Mouse (Mus musculus): ENCODE measurements around the gene Neurod6.
"Not testable (repeated sequence)": the region's sequence is repeated elsewhere in the genome, so short reads cannot be mapped to it uniquely, and the experiment has no call there.

The Neurod6 gene

DNA sequence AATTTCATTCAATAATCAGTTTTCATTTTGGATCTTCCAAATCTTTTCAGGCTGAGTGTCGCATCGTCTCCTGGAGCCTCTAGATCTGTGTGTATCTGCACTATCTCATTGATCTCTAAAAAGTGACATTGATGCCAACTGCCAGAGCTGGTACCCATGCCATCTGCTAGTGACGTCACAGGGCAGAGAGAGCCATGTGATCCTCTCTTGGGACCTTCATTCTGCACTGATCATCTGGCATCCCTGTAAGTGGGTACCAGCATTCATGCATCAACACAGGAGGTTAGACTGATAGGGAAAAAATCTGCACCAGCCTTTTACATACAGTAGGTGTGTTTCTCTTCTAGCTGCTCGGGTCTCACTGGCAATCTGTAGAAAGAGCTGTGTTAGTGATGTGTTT, at the start of gene Neurod6:
Neurod6 (minus strand) TSS at position 290 of the 400 bp plus-strand sequence.
- DNase-seq: no peak

DNA sequence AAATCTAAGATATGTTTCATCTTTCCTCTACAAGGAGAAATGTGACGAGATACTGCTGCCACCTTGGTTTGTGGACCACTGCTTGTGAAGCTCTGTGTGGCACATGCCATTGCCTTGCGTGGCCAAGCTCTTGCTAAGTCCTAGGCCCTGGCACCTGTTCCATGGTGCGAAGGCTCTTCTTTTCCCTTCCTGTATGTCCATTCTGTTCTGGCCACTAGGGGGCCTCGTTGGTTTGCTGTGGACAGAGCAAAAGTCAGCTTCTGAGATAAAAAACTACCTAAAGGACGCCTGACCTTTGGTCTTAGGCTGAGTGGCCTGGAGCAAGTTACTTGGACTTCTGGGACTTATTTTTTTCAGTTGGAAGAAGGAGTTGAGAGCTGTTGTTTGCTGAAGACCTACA, 36.1 kb upstream of the Neurod6 start:
- DNase-seq: peak; percentile 28 to 56

DNA sequence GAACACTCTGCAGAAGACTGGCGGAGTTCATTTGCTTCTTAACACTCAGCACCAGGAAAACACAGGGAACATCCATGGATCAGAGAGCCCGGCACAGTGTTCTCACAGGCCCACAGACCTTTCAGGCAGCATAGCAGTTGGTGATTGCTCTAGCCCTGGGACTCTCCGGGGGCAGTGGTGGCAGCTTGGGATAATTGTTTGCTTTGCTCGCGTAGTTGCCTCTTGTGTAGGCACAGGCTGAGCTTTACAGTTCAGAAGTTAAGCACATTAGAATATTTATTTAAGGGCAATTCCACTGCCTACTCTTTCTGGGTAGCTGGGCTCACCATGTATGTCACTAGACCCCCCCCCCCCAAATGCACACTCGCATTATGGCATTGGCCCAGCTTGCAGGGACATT, 34.4 kb upstream of the Neurod6 start:
- no peak for DNase-seq

DNA sequence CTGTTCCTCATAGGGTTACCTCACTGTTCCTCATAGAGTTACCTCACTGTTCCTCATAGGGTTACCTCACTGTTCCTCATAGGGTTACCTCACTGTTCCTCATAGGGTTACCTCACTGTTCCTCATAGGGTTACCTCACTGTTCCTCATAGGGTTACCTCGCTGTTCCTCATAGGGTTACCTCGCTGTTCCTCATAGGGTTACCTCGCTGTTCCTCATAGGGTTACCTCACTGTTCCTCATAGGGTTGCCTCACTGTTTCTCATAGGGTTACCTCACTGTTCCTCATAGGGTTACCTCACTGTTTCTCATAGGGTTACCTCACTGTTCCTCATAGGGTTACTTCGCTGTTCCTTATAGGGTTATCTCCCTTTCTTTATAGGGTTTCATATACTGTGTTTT, 29.9 kb upstream of the Neurod6 start:
- not testable (repeated sequence) for DNase-seq

DNA sequence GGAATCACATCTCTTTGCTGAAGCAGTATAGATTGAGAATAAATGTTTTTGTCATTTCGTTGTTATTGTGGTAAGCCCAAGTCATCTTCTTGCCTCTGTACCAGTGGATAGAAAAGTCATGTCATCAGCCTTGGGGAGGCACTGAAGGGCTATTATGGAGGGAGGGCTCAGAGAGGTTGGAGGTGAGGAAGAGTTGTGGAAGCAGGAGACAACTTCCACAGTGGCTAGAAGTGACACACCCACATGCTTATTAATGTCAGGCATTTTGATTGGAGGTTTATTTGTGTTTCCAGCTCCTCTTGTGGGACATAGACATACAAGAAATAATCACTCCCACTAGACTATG, 23.7 kb upstream of the Neurod6 start:
- DNase-seq: no peak

DNA sequence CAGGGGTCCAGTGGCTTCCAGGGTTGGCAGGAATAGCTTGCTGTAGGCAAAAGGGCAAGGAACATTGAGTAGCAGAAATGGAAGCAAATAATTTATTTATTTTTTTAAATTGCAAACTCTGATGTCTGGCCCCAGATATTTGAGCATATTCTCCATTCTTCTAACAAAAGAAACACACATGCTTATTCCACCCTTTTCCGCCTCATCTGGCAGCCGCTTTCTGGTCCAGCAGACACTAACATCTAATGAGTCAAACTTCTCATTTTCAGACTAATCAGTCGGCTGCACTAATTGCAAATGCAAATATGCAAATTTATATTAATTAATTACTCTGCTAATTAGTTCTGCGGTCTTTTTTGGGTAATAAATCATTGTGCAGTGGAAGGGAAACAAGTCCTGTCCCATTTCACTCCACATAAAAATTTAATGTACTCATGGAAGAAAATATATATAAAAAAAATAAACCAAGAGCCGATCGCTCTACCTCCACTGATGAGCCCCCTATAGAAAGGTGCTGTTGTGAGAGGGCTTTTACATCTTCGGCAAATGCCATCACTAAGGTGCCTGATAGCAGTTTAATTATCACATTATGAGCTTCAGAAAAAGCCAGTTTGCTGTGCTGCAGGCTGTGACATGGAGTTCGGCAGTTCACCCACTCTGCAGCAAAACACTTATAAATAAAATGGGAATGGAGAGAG, 23.1 kb upstream of the Neurod6 start:
- no peak for DNase-seq

DNA sequence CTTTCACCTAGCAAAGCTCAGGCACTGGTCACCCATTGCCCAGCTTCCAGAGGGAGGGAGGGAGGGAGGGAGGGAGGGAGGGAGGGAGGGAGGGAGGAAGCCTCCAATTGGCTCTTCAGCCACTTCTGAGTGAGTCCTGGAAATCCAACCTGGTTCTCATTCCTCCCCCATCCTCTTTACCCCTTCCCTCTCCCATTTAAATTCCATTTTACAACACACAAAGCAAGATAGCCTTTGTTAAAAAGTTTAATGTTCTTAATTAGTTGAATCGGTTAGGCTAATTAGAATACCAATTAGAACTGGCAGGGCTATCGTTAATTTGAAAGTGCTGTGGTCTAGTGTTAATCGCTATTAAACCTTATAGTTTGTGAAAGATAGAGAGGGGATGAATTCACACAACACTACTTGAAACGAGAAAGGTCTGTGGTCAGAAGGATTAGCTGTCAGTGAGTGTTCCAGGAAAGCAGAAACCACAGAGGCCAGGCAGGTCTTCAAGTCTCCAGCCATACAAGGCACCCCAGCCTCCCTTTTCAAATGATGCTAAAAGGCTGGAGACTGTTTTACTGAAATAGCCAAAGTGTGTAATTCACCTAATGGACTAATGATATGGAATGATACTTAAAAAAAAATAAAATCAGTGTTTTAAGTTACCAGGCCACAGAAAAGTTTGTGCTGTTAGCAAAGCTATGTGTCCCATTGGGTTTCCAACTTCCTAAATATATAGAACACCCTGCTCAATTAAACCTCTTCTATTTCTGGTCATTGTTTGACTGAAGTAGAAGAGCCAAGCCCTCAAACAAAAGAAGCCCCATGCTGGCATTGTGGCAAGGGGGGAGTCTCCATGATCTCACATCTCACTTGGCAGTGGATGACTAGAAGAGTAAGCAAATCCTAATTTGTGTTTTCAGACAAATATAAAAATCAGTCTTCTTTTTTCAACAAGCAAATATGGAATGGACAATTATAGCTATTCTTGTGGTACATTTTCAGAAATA, 19.6 kb upstream of the Neurod6 start:
- DNase-seq: no peak

DNA sequence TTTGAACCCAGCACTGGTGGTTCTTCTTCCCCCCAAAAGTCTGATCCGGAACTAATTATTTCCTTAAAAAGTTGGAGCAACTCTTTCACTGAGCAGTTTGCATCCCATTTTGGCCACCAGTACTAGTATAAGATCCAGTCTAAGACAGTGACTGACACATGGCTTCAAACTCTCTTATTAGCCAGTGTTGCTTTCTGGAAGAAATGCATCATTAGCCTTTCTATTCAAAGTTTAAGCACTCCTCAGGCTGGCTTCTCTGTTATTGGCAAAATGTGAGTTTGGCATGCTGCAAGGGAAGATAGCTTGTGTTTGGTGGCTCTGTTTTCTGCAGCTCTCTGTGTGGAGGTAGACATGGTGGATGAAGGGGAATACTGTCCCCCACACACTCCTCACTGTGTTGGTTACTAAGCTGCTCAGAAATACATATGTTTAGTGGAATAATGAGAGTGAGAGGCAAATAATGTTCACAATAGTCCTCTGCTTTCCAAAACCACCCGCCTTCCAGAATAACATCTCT, 9.0 kb upstream of the Neurod6 start:
- no peak for DNase-seq

DNA sequence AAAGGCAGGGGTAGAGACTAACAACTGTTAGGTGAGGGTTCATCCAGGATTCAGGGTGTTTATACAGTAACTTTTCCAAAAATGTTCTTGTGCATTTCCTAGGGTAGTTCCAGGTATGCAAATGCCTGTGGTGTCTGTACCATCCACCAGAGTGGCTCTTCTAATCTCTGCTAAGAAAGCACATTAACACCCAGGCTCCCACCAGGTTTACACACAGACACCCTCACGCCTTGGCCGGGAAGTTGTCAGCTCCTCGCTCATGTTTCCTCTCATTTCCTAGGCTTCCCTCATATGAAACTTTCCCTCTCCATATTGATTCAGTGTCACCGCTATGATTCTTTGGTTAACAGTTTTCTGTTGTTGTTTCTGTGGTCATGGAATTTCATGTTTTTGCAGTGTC, 2.4 kb upstream of the Neurod6 start:
- no peak for DNase-seq

DNA sequence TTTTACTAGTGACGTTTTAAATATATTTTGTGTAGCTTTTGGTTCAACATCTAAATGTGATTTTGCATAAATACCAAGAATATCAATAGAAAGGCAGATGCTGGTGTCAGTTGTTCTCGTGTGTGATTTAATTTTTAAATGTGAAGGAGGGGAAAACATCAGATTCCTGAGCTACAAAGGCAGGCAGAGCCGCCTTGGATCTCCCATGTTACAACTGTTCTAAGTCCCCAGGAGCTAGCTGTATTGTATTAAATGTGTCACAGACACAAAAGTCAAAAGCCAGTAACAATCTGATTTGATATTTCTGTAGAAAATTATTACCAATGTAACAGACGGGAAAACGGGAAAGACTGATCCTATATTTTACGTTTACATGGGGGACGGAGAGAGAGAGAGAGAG, 1.8 kb upstream of the Neurod6 start:
- DNase-seq: no peak

DNA sequence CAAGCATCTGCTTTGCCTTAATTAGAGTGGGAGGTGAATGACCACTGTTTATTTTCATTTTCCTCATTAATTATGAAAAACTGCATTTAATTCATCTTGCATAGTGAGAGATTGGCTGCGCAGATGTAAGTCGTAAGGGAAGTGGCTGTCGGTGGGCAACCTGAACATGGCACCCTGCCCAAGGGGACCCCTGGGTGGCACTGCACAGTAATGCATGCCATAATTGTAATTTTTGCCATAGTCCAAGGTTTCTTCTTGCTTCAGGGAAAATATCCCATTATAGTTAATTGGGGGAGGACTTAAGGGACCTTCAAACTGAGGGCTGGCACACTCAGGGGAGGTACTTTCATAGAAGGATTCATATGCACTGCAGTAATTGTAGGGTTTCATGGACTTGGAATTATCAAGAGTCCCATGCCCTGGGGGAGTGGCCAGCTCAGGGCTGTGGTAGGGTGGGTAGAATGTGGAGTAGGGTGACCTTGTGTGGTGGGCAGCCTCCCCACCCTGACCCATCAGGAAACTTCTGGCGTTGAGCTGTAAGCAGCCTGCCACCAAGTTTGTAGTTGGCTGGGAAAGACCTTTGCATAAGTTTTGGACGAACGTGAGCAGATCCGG, 2.4 kb downstream of the Neurod6 start:
- DNase-seq: no peak

DNA sequence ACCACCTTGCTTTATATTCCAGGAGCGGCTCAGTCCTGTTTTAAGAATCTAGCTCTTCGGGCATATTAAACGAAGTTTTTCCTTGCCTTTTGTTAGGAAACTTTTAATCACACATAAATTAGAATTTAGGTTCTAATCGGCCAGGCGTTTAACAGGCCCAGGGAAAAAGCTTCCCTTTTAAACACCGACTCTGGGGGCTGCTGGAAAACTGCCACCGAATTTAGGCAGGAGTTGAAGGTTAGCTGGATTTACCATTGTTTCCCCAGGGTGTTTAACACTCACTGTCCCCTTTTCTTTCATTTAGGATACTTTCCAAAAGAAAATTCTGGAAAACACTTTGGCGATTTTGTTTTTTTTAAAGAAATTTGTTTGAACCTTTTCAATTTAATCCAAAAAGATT, 3.7 kb downstream of the Neurod6 start:
- no peak for DNase-seq

DNA sequence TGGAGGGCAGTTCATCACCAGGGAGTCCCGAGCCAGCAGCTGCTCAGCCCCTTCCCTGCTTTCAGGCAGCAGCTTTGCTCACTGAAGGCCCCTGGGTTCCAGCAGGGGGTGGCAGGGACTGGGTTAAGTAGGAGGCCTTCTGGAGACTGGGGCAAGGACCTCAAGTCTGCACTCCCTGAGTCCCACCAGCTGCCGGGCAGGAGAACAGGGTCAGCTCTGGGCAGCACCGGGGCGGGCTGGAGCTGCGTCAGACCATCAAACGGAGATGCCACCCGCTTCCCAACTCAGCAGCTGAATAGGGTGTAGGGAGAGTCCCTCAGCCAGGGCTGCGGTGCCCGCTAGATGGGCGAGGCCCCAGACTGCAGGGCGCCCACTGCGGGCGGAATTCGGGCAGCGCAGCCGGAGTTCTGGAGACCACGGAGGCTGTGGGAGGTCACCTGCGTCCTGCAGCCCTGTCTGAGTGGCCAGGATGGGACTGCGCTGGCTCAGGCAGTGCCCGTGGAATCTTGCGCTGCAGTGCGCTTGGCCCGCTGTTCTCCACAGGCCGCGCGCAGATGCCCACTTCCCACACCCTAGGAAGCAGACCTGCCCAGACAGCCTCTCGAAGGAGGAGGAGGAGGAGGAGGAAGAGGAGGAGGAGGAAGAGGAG, 4.3 kb downstream of the Neurod6 start:
- no peak for DNase-seq

DNA sequence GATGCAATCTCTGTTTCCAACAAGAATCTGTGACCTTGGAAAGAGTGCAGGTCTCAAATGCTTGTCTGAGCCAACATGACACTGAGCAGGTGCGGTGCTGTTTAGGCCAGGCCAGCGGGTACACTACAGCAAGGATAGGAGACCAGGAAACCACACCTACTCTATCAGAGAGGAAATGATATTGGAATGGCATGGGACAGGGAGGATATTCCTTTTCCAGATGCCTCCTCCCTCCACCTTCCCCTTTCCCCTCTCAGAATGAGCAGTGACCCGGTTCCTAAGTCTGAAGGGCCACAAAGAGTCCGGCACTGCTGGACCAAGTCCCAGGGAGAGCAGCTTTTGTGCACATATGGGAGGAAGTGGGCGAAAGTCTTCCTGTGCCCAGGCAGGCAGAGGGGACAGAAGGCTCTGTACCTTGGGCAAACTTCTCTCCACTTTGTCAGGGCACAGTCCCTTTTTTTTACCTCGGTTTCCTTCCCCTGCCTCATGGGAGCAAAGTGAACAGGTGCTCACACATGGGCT, 4.9 kb downstream of the Neurod6 start:
- no peak for DNase-seq

DNA sequence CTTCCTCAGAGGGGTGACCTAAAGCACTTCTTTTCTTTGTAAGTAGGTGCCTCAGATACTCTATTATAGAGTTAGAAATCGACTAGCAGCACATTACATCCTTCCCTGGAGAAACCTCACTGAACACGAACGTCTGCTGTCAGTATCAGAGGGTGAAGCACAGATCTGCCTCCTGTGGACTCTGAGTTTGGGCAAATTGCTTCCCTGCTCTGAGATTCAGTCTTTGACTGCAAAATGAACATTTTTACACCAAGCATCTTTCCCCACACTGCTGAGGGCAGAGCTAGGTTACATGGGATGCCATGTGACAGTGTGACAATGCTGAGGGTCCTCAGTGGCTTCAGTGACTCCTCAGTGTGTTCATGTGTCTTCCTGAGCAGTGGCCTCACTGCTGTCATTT, 13.3 kb downstream of the Neurod6 start:
- DNase-seq: no peak

DNA sequence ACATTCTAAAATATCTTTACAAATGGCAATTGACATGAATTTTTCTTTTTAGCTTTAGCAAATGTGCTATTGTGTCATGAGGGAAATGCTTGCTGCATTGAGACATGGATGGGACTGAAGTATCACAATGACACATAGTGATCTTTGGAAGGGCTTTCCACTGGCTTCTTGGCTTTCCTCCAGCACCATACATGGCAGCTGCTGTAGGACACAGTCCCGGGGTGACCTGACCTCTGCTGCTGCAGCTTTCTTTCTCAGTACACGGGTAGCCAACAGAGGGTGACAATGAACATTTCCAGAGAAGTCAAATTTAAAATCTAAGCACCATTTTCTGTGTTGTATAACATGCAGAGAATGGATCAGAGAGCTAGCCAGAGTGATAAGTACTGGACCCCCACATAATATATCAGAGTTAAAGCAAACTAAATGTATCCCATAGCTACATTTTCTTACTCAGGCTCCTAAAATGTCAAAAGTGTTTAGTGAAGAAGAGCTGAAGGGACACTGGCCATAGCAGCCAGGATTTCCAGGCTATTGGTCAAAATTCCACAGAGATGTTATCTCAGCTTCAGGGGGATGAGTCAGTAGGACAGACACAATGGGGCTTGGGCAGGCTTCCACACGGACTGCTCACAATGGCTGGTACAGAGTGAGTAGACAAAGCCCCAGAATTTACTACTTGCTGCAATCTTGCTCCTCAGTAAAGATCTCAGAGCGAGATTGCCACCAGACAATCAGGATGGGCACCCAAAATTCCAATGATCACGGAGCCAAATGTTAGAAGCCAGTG, 19.7 kb downstream of the Neurod6 start:
- DNase-seq: peak in 1 of 2 experiments; percentile 21

DNA sequence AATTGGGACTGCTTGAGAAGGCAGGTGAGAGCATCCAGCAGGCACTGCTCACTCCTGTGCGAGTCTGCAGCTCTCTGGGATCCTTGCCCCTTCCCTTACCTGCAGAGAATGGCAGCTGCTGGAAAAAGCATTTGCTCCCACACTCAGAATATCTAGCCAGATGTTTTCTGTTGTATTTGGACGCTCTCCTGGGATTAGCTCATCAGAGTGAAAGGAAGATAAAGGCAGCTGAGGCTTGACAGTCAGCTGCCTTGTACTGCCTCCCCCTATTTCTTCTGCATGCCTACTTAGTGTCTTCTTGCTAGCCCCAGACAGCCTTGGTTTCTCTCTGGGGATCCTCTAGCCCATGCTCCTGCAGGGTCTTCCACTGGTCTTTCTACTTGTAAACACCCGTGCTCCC, 31.1 kb downstream of the Neurod6 start:
- DNase-seq: no peak

DNA sequence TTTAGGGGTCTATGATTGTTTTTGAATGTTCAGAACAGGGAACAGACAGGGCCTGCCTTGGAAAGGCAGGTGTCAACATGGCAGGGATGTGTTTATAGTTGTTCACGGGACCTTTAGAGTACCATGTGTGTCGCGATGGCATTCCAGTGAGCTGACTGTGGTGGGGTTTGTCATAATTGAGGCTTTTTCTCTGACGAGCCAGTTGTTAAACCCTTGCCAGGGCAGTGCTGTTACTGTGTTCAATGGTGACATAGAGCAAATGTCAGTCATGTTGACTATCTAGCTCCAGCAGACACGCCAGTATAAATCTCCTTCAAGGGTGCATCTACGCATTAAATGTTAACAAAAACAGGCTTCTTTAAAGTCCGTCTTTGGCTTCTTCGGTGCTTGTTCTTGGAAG, 31.5 kb downstream of the Neurod6 start:
- no peak for DNase-seq

DNA sequence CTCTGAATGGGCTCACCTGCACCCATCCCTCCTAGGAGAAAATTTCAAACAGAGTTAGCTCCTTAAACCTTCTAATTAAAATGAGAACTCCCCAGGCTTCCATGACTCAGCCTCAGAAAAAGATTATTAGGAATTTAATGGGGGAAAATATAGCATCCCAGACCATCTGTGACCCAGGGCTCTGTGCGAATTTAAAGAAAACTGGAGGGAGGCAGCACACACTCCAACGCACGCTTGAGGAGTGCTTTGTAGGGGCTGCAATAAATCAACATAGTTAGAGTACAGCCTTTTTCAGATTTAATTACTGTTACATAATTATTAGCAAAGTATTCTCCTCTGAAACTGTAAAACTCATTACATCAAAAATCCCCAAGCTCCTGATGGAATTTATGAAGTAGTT, 32.2 kb downstream of the Neurod6 start:
- no peak for DNase-seq

DNA sequence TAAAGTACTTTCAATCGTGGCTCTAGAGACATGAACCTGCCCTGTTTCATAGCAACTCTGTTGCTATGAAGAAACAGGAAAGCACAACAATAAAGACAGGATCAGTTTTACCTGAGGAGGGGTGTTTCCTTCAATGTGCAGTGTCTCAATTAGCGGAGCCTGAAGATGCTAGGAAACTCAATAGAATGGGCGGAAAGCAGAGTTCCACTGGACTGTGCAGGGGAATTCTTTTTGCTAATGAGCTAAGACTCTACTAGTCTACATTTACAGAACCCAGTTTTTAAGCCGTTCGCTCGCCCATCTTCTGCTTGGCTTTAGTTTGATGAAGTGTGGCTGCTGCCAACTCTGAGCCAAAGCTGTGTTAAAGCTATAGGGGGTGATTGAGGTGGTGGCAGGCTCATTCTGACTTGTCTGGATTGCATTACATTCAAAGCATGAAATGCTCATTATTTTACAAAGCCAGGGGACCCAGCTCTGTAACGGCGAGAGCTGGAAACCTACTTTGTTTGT, 33.2 kb downstream of the Neurod6 start:
- DNase-seq: no peak

DNA sequence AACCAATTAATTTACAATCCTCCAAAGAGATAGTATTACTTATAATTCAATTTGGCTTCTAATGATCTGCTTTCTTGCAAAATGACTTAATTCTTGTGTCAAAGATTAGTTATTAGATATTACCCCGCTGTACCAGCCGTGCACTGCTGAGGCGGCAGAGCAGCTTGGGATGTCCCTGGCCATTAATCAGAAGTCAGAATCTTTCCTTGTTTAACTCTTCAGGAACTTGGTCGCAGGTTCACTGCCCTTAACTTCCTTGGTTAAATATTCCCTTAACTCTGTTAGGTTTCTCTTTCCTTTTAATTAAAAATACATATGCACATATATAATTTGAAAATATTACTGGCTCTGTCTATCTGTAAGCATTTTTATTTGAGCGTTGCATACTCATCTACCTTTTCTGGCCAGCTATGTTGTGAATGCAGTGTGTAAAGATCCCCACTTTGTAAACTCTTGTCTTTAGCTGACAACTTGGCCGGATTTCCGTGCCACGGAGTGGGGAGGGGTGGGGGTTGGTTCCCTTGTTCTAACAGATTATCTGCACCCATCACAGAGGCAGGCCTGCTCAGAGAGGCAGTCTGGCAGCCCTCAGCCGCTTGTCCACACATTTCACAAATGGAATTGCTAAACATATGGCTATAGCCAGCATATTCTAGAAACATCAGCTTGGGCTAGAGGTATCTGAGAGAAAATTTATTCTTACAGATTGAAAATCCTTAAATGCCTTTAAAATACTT, 34.1 kb downstream of the Neurod6 start:
- DNase-seq: no peak
